Mouse (Mus musculus) thymus, postnatal 4 days (tissue): ENCODE measurements at regions not wholly inside any gene's neighbourhood (a gene's known extent, or its start where the extent isn't known, plus 50 kb on each side); places are given as distances from the start of the nearest gene placed in this dataset.
A peak's percentile ranks its signal among the peaks of the same experiment; 100 is the strongest.

Experiments used
- DNase-seq: peaks from one replicate; pipeline ENCODE4 v3.0.0; 2021

DNA sequence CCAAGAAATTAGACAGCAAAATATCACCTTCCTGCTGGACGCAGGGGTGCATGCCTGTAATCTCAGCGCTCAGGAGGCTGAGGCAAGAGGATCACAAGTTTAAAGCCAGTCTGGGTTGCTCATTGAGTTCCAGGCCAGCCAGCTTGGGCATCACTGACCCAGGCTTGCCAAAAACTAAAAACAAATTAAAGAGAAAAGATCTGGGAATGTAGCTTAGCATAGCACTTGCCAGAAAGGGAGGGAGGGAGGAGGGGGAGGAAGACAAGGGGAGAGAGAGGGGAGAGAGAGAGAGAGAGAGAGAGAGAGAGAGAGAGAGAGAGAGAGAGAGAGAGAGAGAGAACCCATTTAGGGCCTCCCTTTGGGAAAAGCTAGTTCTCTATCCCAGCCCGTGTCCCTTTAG, 112.7 kb upstream of the Thy1 start:
- DNase-seq: no peak

DNA sequence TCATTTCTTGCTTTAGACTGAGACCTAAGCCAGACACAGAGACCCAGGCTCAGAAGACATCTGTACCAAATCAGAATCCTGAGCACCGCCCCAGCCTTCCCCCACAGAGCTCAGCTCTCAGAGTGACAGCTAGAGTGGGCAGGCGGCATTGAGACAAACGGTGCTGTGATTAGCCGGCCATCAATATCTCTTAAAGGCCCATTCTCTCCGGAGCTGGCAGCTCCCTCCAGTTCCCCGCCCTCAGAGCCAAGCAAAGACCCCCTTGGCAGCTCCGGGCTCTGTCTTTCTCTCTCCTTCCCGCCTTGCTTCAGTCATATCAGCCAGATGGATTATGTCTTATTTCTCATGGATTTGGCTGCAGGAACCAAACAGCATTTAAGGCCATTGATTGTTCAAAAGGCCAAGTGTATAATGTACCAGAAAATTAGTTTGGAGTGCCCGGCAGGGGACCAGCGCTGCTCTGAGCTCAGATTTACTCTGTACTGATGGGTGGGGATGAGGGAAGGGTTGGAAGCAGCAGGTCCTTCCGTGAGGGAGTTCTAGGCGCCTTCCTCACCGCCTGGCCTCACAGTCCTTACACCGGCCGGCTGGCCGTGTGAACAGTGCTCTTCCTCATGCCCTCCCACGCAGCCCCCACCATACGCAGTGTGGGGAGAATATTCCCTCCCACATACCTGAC, 109.0 kb upstream of the Thy1 start:
- no peak for DNase-seq

DNA sequence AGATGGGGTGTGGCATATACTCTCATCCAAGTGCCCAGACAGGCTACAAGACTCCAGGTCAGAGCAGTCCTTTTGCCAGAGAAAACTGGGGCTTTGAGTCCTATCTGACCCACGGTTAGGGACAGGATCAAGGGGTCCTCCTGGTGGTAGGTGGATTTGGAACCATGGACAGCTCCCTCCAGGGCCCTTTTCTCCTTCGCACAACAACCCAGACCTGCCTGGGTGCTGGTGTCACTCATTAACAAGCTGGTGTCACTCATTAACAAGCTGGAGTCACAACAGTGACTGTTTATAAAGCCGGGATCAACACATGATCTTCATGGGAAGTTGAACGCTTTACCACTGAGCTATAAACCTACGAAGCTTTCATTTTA, 108.5 kb upstream of the Thy1 start:
- DNase-seq: peak; percentile 24

DNA sequence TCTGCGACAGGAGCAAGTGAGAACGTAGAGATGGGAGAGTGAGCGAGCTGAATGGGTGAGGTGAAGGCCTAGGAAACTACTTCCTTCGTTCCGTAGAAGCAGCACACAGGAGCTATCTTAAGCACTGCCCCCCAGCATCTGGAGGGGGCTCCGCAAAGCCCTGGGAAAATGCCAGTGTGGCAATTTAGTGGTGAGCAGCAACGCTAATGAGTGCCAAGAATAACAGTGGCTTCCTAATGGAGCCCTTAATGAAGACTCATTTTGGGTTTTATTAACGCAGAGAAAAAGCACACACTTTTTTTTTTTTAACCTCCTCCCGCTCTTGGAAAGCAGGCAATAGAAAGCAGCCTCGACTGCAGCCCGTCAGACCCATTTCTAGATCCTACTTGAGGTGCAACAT, 103.8 kb upstream of the Thy1 start:
- DNase-seq: no peak

DNA sequence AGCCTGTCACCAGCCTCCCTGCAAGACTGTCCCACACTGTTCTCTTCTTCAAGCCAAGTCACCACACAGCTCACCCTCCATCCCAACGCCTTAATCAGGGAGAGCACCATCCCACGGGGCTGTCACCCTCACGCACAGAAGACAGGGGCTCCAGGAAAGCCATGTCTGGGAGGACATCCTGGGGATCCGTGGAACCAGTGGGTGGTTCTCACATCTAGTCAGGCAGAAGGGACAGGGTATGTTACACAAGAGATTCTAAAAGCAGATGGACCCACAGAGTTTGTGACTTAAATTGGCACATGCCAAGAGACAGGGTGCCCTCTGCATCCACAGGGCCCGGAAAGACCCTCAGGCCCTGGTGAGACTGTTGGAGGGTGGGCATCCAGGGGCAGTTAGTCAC, 101.0 kb upstream of the Thy1 start:
- no peak for DNase-seq

DNA sequence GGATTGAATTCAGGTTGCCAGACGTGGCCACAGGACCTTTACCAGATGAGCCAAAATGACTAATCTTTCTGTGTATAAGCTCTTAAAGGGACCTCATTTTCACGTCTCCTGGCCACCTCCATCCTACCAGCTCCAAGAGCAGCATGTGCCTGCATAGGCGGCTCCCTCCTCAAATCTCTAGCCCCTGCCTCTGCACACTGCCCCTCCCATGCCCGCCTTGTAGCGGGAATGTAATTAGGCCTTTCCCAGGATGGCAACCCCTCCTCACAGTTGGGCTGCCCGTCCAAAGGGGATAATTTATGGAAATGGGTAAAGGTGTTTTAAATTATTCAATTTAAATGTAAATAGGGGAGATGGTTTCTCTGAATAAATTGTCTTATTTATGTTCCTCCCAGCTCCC, 99.7 kb upstream of the Thy1 start:
- DNase-seq: no peak

DNA sequence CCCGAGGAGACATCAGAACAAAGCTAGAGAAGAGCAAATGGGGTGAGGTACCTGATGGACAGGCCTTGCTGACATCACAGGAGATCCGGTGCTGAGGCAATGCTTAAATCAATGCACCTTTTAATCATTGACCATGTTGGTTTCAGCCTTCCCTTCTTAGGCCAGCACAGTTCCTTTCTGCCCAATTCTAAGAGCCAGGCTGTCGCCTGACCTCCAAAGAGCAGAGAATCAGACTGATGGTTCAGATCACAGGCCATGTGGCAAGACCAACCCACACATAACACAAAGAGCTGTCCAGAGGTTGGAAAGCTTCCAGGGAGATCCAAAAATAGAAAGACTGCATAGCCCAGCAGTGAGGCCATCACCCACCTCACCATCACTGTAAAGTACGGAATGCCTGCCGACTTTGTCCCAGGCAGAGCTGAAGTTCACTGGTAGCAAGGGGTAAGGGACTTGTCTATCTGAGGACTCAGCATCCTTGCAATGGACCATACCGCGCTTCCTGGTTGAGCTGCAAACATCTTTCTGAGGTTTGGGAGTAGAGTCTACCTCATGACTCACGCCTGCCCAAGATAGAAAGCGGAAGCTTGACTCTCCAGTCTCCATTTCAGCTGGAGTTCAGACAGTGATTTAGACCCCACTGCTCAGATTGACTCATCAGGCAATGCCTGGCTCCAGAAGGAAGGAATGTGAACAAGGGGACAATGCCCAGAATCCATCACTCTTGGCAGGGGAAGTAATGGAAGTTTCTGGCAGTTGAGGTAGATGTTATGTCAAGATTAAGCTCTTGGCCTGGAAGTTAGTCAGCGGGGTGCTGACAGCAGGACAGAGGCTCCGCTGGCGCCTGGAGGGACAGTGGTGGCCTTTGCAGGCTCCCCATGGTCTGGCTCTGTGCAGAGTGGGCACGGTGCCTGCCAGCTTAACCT, 98.1 kb upstream of the Thy1 start:
- DNase-seq: no peak

DNA sequence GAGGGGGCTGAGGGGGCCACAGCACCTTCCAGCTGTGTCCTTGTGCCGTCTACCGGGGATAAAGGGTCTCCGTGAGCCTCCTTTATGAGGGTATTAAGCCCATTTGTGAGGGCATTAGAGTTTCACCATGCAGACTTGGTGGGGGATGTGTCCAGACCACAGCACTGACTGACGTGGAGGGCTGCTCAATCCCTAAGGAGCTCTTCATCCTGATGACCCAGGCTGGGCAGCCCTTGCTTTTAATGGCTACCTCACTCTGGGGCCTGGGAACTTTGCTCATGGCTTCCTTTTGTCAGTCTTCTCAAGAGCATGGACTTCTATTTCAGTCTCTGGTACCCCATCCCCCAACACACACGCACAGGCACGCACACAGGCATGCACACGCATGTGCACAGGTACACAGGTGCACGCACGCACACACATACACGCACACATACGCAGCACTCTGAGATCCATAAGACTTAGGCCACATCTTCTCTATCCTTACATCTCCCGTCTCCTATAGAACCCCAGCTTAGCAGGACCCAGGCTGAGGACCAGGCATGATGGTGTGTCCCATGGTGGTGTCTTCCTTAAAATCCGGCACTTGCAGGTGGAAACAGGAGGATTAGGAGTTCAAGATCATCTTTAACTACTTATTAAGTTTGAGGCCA, 97.1 kb upstream of the Thy1 start:
- DNase-seq: no peak

DNA sequence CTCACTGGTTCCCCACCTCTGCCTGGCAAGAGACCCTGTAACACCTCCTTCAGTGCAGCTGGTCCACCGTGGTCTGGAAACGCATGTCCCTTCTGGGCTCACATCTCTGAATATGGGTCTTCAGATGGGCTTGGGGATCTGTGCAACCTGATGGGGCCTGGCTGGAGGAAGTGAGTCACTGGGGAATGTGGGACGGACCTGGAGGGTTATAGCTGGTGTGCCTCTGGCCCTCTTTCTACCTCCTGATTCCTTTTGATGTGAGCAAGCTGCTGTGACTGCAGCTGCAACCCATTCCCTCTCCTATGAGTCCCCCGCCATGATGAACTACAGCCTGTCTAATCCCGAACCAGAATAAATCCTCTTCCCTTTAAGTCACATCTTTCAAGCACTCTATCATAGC, 96.1 kb upstream of the Thy1 start:
- DNase-seq: no peak

DNA sequence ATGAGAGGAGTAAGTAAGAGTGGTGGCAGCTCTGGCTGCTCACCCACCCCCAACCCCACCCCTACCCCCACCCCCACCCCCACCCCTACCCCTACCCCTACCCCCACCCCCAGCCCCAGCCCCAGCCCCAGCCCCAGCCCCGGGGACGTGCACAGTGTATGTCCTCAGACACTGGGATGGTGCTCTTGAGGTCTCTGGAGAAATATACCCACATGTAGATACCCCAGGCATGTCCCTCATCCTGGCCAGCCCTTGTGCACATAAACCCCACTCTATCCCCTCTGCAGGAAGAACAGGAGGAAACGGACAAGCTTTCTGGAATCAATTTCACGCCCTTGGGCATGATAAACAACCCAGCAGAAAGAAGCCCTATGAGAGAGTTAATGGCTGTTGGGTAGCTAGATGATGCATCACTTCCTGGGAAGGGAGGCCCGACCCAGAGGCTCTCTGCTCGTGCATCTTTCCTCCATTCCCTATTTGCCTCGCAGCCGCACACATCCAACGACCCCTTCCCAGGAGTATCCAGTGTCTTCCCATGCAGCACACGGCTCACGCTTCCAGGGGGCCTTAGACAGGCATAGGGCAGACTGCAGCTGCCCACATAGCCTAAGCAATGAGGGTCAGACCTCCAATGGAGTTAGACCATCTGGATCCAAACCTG, 95.6 kb upstream of the Thy1 start:
- no peak for DNase-seq

DNA sequence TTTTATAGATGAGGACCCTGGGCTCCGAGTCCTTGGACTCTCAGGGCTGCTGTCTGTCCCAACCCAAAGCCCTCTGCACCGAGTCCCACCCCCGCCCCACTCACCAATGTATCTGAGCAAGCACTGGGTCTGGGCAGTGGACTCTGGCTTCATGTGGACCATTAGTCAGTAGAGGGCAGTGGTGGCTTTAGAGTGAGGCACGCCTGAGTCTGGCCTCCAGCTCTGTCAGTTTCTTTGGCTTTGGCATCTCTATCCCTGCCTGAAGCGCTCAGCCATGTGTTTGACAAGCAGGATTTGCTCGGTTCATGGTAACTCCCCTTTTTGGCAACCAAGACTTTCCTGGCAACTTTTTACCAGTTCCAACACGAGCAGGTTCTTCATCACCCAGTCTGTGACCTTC, 90.1 kb upstream of the Thy1 start:
- no peak for DNase-seq

DNA sequence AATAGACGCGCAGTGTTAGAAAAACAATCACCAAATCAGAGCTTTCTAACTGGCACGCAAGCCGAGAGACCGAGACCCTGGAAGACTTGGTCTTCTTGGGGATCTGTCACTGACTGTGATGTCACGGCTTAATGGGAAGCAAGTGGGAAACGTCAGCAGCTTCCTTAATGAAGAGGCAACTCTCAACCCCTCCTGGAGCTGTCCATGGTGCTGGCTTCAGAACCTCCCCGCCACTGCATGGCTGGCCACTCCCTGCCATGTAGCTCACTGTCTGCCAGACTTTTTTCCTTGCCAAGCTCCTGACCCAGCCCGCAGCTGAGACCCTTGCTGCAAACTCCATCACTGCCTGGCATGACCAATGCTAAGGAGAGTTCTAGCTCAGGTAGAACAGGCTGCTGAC, 83.6 kb upstream of the Thy1 start:
- peak; percentile 77 for DNase-seq

DNA sequence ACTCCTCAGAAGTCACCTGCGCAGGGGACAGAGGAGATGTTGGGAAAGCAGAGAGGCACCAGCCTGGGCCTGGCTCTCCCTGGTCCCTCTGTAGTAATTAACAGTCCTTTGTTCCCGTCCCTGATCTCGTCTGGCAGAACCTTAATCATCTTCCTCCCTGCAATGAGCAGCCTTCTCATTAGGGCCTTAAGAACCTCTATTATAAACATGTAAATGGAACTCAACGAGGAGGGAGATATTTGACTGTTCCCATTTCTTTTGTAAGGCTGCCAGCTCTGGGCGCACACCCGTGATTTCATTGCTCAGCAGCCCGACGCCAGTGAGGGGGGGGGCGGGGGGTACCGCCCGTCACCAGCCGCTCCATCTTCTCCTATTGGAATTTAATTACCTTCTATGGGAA, 81.8 kb upstream of the Thy1 start:
- DNase-seq: no peak

DNA sequence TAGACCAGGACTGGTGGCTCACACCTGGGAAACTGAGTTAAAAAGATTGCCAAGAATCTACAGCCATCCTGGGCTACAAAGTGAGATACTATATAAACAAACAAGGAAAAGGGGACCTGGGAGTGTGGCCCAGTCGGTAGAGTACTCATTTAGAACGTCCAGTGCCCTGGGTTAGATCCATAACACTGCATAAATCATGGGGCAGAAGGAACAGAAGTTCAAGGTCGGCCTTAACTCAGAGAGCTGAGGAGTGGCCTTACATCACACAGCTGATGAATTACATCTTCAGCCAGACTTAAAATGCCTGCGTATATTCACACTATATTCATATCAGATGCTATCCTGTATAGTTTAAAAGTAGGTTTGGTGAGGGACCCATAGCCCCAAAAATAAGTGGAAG, 78.0 kb upstream of the Thy1 start:
- no peak for DNase-seq

DNA sequence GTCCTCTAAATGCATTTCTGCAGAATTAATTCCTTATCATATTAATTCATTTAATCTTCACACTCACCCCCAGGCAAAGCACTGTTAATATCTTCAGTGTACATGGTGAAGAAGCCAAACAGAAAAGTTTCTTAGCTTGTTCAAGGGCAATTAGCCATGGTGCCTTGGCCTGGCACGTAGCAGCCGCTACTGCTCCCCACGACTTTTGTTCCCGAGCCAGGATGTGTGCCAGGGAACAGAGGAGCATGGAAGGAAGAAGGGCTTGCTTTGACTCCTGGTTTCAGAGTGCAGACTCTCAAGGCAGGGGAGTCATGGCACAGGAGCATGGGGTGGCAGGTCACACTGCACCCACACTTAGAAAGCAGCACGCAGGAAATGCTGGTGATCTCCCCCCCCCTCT, 77.4 kb upstream of the Thy1 start:
- DNase-seq: no peak

DNA sequence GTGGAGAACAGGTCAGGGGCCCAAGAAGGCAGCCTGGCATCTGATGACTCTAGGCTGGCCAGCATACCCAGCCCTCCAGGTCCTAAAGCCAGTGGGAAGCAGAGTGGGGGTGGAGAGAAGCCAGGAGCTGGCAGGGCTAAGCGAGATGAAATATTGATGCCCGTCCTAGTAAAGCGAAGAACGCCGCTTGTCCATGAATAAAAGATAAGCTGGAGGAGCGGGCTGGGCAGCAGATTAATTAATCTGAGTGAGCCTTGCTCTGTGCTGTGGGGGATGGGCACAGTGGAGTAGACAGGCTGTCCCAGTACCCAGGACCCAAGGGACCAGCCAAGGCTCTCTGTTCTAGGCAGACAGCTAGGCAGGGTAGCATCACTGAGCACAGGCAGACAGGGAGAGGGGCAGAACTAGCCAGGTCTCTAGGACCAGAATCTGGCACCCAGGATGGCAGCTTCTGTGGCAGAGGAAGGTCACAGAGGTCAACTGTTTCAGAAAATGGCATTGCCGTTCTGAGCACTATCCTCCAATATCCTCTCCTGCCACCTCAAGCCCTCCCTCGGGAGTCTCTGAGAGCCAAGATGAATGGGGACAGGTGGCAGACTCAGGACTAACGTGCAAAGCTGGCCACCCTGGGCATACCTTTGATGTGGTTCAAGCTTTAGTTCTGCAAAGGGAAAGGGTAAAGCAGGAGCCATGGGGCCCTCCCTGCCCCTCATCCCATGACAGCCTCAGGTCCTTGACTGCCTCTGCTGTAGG, 73.0 kb upstream of the Thy1 start:
- no peak for DNase-seq

DNA sequence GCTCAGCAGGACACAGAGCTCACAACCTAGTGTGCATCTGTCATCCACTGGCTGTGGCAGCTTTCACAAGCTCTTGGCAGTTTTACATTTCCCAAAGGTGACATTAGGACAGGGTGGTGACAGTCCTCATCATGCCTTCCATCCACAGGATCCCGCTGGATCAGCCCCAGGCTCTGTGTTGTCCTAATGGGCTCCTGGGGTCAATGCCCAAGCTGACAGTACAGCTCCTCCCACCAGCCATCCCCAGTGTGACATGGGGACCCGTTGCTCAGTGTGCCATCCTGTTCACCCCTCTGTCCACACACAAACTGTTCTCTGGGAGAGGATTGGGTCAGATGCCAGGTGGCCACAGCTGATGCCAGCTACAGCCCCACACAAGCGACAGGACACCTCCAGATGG, 72.3 kb upstream of the Thy1 start:
- no peak for DNase-seq

DNA sequence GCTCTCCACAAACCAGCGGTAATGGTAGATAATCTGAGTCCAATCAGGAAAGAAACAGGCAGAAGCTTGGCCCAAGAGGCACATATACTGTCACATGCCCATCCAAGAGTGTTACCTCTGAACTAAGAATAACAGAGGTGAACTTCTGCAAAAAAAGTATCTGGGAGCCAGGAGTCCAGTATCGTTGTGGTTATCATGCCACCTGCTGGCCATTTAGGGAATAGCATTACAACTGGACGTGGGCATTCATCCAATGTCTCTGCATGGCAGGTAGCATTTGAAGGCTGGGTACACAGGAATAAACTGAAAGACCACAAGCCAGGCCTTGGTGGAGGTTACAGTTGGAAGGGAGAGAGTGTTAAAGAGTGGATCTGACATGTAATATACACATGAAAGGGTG, 70.9 kb upstream of the Thy1 start:
- peak; percentile 72 for DNase-seq

DNA sequence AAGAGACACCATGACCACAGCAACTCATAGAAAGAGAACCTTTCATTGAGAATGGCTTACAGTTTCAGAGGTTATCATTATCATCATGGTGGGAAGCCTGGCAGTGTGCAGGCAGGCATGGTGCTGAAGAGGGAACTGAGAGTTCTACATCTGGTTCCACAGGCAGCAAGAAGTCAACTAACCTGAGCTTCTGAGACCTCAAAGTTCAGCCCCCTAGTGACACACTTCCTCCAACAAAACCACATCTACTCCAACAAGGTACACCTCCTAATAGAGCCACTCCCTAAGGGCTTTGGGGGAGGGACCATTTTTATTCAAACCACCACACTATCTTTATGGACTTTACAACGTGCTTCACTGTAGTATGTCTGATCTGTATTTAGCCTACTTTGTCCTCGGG, 67.8 kb upstream of the Thy1 start:
- DNase-seq: no peak

DNA sequence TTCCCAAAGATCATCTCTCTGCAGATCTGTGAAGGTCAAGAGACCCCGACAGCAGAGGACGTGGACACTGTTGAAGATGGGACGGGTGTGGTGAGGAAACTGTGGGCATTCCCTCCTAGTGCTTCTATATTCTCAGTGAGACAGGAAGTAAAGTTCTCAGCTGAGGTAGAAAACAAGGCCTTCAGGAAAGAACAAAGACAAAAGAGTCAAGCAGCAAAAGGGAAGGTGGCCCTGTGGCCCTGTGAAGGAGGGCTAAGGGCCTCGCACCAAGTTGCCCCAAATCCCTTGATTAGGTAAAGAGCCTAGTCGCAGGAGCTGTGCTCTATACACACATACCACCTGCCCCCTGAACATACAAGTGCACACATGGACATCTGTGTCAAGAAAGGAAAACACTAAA, 66.8 kb upstream of the Thy1 start:
- DNase-seq: no peak

DNA sequence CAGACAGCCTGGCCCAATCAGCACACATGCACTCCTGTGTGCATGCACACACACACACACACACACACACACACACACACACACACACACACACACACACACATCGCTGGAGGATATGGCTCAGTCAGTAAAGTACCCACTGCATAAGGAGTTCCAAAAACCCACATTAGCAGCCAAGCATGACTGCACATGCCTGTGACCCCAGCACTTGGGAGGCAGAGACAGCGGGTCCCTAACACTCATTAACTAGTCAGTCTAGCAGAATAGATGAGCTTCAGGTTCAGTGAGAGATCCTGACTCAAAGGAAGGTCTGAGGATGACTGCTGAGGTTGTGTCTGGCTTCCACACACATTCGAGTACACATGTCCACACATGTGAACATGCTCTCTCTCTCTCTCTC, 65.4 kb upstream of the Thy1 start:
- DNase-seq: no peak

DNA sequence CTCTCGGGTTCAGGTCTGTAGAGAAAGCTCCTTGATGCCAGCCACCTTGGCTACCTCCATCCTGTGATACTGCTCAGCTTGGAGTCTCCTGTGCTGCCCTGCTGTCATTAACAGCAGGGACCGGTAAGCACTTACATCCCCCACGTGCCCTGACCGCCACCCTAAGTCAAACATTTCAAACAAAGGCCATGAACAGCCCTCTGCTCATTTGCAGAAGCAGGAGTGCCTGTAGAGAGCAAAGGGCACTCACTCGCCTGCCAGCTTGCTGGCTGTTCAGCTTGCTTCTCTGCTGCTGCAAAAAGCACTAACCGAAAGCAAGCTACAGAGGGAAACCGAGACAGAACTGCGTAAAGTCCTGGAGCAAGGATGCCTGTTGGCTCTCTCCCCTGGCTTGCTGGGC, 61.8 kb upstream of the Thy1 start:
- DNase-seq: no peak

DNA sequence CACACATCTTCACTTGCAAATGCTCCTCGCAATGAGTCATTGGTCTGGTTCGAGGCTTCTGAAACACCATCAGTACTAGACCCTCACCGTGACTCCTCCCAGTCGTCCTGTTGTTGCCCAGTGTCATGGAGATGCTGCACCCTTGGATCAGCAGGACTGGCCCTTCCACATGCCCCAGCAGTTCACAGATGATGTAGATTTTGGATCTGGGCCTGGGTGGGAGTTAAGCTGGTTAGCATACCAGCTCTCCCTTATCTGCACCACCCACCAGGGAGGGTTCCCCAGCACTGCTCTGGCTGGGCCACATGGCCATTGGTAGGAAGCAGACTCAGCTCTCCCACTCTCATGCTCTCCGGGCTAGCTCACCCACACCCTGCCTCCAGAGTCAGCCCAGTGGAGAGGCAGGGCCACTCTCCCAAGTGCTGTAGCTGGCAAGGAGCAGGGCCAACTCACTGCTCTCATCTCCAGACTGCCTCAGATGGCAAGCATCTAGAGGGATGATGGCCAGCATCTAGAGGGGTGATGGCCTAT, 60.8 kb upstream of the Thy1 start:
- no peak for DNase-seq
